Mouse (Mus musculus): ENCODE results near the gene Prr5l. TPM values are rescaled to one million over a fixed set of nuclear protein-coding genes. Genes with fewer than 3 reads are reported as not detected.

Gene Prr5l
- polyA plus RNA-seq, 1 experiment from 2014 or later, result 50.6 TPM

- Histone ChIP-seq H3K4me2 (no peak overlapping the region), H3K27me3 (no peaks in the 10 kb centered on the region), H3K4me3 (replicated peaks) (no peak overlapping the region), H3K9me3 (no peaks in the 10 kb centered on the region), H3K4me1 (replicated peaks) (peaks cover 4% of the 10 kb centered on the region; the same call in 1 of the 2 replicates), H3K9ac (replicated peaks) (no peak overlapping the region), H3K27ac (no peak overlapping the region), H3K36me3 (no peaks in the 10 kb centered on the region)
- no peak for ATAC-seq (ENCODE audit: insufficient number of reproducible peaks, insufficient read depth, low FRiP score, low TSS enrichment, low read depth)
- 82% methylated on average over 6 of the region's 6 CpGs for WGBS
Measured at GRCm38 (mm10) chr2:101802240-101802639, 80.6 kb downstream of the Prr5l start.

GRCm38 (mm10) chr2:101797901-101798250 is 85.0 kb downstream of the Prr5l start:
- no peak for ATAC-seq (ENCODE audit: insufficient number of reproducible peaks, insufficient read depth, low FRiP score, low TSS enrichment, low read depth)
- Histone ChIP-seq H3K27ac (peak overlapping the region; percentile 91), H3K27me3 (no peaks in the 10 kb centered on the region), H3K36me3 (no peaks in the 10 kb centered on the region), H3K4me3 (replicated peaks) (peak overlapping the region; percentile 63), H3K9ac (replicated peaks) (peak overlapping the region; percentile 76), H3K4me1 (replicated peaks) (peaks cover 26% of the 10 kb centered on the region), H3K9me3 (no peaks in the 10 kb centered on the region), H3K4me2 (peak overlapping the region; percentile 84)
- 3% methylated on average over 19 of the region's 19 CpGs for WGBS

GRCm38 (mm10) chr2:101797166-101797900 is 85.5 kb downstream of the Prr5l start:
- Histone ChIP-seq H3K9me3 (no peaks in the 10 kb centered on the region), H3K9ac (replicated peaks) (peak overlapping the region; percentile 76), H3K27me3 (no peaks in the 10 kb centered on the region), H3K4me2 (peak overlapping the region; percentile 84), H3K27ac (peak overlapping the region; percentile 91), H3K4me1 (replicated peaks) (peaks cover 31% of the 10 kb centered on the region), H3K4me3 (replicated peaks) (peak overlapping the region; percentile 63), H3K36me3 (no peaks in the 10 kb centered on the region)
- WGBS, result 1% methylated on average over 49 of the region's 49 CpGs
- peak; percentile 44 for ATAC-seq (ENCODE audit: insufficient number of reproducible peaks, insufficient read depth, low FRiP score, low TSS enrichment, low read depth)

GRCm38 (mm10) chr2:101796287-101797115 is 86.3 kb downstream of the Prr5l start:
- 0 out of 2 replicates have a peak, but pooled peaks cover under 1% of the 10 kb centered on the region for H3K27me3 ChIP-seq

GRCm38 (mm10) chr2:101792130-101792529 is 90.7 kb downstream of the Prr5l start:
- no peak overlapping the region for H3K27ac ChIP-seq
- H3K27me3 ChIP-seq, result peaks cover 5% of the 10 kb centered on the region; the same call in 1 of the 2 replicates
- no peak overlapping the region for H3K4me2 ChIP-seq
- no peaks in the 10 kb centered on the region for H3K9me3 ChIP-seq
- whole genome bisulfite sequencing, result 85% methylated on average over 4 of the region's 4 CpGs
- H3K36me3 ChIP-seq, result 0 out of 2 replicates have a peak, but pooled peaks cover 4% of the 10 kb centered on the region
- peaks cover 29% of the 10 kb centered on the region for H3K4me1 ChIP-seq (replicated peaks)
- no peak overlapping the region for H3K4me3 ChIP-seq (replicated peaks)
- no peak overlapping the region for H3K9ac ChIP-seq (replicated peaks)
- ATAC-seq (ENCODE audit: insufficient number of reproducible peaks, insufficient read depth, low FRiP score, low TSS enrichment, low read depth), result no peak

More at GRCm38 (mm10) chr2:101796287-101797115, 86.3 kb downstream of the Prr5l start:
- peak overlapping the region; percentile 84 for H3K4me2 ChIP-seq
- peak; percentile 72 for ATAC-seq (ENCODE audit: insufficient number of reproducible peaks, insufficient read depth, low FRiP score, low TSS enrichment, low read depth)
- peak overlapping the region; percentile 63 for H3K4me3 ChIP-seq (replicated peaks)
- H3K4me1 ChIP-seq (replicated peaks), result peaks cover 34% of the 10 kb centered on the region
- H3K36me3 ChIP-seq, result 0 out of 2 replicates have a peak, but pooled peaks cover 2% of the 10 kb centered on the region
- H3K9me3 ChIP-seq, result no peaks in the 10 kb centered on the region
- peak overlapping the region; percentile 91 for H3K27ac ChIP-seq
- H3K9ac ChIP-seq (replicated peaks), result peak overlapping the region; percentile 76
- WGBS, result under 1% methylated on average over 55 of the region's 55 CpGs

- H3K4me3 ChIP-seq (replicated peaks), result no peak overlapping the region
- H3K9me3 ChIP-seq, result no peaks in the 10 kb centered on the region
- H3K27me3 ChIP-seq, result no peaks in the 10 kb centered on the region
- no peaks in the 10 kb centered on the region for H3K4me1 ChIP-seq (replicated peaks)
- no peak overlapping the region for H3K27ac ChIP-seq
- 72% methylated on average over 5 of the region's 5 CpGs for WGBS
- no peak overlapping the region for H3K9ac ChIP-seq (replicated peaks)
- H3K36me3 ChIP-seq, result peaks cover 4% of the 10 kb centered on the region; the same call in 1 of the 2 replicates
- ATAC-seq (ENCODE audit: insufficient number of reproducible peaks, insufficient read depth, low FRiP score, low TSS enrichment, low read depth), result no peak
- no peak overlapping the region for H3K4me2 ChIP-seq
Measured at GRCm38 (mm10) chr2:101783255-101783654, 99.6 kb downstream of the Prr5l start.

GRCm38 (mm10) chr2:101781357-101781777 is 101.5 kb downstream of the Prr5l start:
- Histone ChIP-seq H3K9me3 (no peaks in the 10 kb centered on the region), H3K4me3 (replicated peaks) (no peak overlapping the region), H3K9ac (replicated peaks) (no peak overlapping the region), H3K4me2 (no peak overlapping the region), H3K4me1 (replicated peaks) (no peaks in the 10 kb centered on the region), H3K27me3 (no peaks in the 10 kb centered on the region), H3K27ac (no peak overlapping the region), H3K36me3 (peaks cover 4% of the 10 kb centered on the region; the same call in 1 of the 2 replicates)
- no peak for ATAC-seq (ENCODE audit: insufficient number of reproducible peaks, insufficient read depth, low FRiP score, low TSS enrichment, low read depth)
- 86% methylated on average over 4 of the region's 4 CpGs for WGBS

GRCm38 (mm10) chr2:101778080-101778479 is 104.7 kb downstream of the Prr5l start:
- 92% methylated on average over 6 of the region's 6 CpGs for WGBS

GRCm38 (mm10) chr2:101763503-101763902 is 119.3 kb downstream of the Prr5l start:
- Histone ChIP-seq H3K27me3 (no peaks in the 10 kb centered on the region), H3K9ac (replicated peaks) (no peak overlapping the region), H3K9me3 (no peaks in the 10 kb centered on the region), H3K27ac (no peak overlapping the region), H3K4me2 (no peak overlapping the region), H3K4me1 (replicated peaks) (peaks cover 22% of the 10 kb centered on the region), H3K4me3 (replicated peaks) (no peak overlapping the region), H3K36me3 (peaks cover 17% of the 10 kb centered on the region; the same call in 1 of the 2 replicates)
- no peak for ATAC-seq (ENCODE audit: insufficient number of reproducible peaks, insufficient read depth, low FRiP score, low TSS enrichment, low read depth)
- 88% methylated on average over 5 of the region's 5 CpGs for WGBS

More at GRCm38 (mm10) chr2:101778080-101778479, 104.7 kb downstream of the Prr5l start:
- Histone ChIP-seq H3K9me3 (no peaks in the 10 kb centered on the region), H3K9ac (replicated peaks) (no peak overlapping the region), H3K36me3 (peaks cover 8% of the 10 kb centered on the region; the same call in 1 of the 2 replicates), H3K4me2 (no peak overlapping the region), H3K27me3 (no peaks in the 10 kb centered on the region), H3K4me1 (replicated peaks) (no peaks in the 10 kb centered on the region), H3K4me3 (replicated peaks) (no peak overlapping the region), H3K27ac (no peak overlapping the region)
- no peak for ATAC-seq (ENCODE audit: insufficient number of reproducible peaks, insufficient read depth, low FRiP score, low TSS enrichment, low read depth)

GRCm38 (mm10) chr2:101762955-101763386 is 119.9 kb downstream of the Prr5l start:
- Histone ChIP-seq H3K9me3 (no peaks in the 10 kb centered on the region), H3K9ac (replicated peaks) (no peak overlapping the region), H3K27ac (peak overlapping the region; percentile 35; the same call in 1 of the 2 replicates), H3K4me1 (replicated peaks) (peaks cover 22% of the 10 kb centered on the region), H3K4me3 (replicated peaks) (no peak overlapping the region), H3K27me3 (no peaks in the 10 kb centered on the region), H3K36me3 (peaks cover 14% of the 10 kb centered on the region; the same call in 1 of the 2 replicates), H3K4me2 (no peak overlapping the region)
- no peak for ATAC-seq (ENCODE audit: insufficient number of reproducible peaks, insufficient read depth, low FRiP score, low TSS enrichment, low read depth)
- WGBS, result 63% methylated on average over 4 of the region's 4 CpGs

GRCm38 (mm10) chr2:101762405-101762804 is 120.4 kb downstream of the Prr5l start:
- 71% methylated on average over 10 of the region's 10 CpGs for WGBS
- Histone ChIP-seq H3K4me2 (no peak overlapping the region), H3K27me3 (no peaks in the 10 kb centered on the region), H3K4me3 (replicated peaks) (no peak overlapping the region), H3K27ac (peak overlapping the region; percentile 35; the same call in 1 of the 2 replicates), H3K4me1 (replicated peaks) (peaks cover 22% of the 10 kb centered on the region), H3K9me3 (no peaks in the 10 kb centered on the region), H3K36me3 (peaks cover 11% of the 10 kb centered on the region; the same call in 1 of the 2 replicates), H3K9ac (replicated peaks) (no peak overlapping the region)
- no peak for ATAC-seq (ENCODE audit: insufficient number of reproducible peaks, insufficient read depth, low FRiP score, low TSS enrichment, low read depth)

All from limb, embryonic 12.5 days (tissue).